Mouse (Mus musculus): ENCODE results near the gene Syce1. TPM values are rescaled to one million over a fixed set of nuclear protein-coding genes. Genes with fewer than 3 reads are reported as not detected.

The Syce1 gene
- total and polyA plus RNA-seq, 2 experiments, result 0.07 TPM; not detected in 1

DNA sequence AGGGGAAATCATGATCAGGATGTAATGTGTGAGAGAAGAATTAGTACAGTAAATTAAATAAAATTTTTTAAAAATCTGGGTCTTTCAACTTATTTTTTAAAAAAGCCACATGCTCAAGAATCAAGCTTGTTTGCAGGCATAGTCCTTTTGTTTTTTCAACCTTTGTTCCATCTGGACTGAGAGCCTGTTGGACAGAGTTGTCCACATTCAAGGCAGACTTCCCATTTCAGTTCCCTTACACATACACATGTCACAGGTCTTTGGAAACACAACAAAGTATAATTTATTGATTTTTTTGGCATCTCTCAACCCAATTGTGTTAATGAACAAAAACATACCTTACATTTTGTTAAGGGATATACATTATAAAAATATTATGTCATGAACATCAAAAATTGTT is 33.1 kb downstream of the Syce1 start:
- TF ChIP-seq CTCF (IDR thresholded peaks at IDR 0.05; ENCODE audit: low read depth, low read length), result no peak
- TF ChIP-seq POLR2A (IDR thresholded peaks at IDR 0.05; ENCODE audit: extremely low read depth, insufficient read depth, low read length), result no peak
- Histone ChIP-seq H3K36me3 (ENCODE audit: control insufficient read depth, insufficient read depth, low read length) (no peaks in the 10 kb centered on the region), H3K27me3 (ENCODE audit: control insufficient read depth, insufficient read depth, low read length) (no peaks in the 10 kb centered on the region), H3K4me1 (ENCODE audit: control insufficient read depth, insufficient read depth, low read length) (peaks cover 17% of the 10 kb centered on the region; the same call in 1 of the 2 replicates), H3K9ac (ENCODE audit: low read depth, low read length) (no peak overlapping the region), H3K27ac (replicated peaks; ENCODE audit: insufficient read depth, low read depth, low read length) (no peak overlapping the region; the same call in 1 of the 2 replicates), H3K79me2 (ENCODE audit: control insufficient read depth, insufficient read depth, low read length) (0 out of 2 replicates have a peak, but pooled peaks cover 3% of the 10 kb centered on the region), H3K4me3 (ENCODE audit: insufficient read depth, low read depth, low read length) (no peak overlapping the region)
- peak; percentile 90 for DNase-seq (ENCODE audit: extremely low read depth, low read depth, low spot score)

DNA sequence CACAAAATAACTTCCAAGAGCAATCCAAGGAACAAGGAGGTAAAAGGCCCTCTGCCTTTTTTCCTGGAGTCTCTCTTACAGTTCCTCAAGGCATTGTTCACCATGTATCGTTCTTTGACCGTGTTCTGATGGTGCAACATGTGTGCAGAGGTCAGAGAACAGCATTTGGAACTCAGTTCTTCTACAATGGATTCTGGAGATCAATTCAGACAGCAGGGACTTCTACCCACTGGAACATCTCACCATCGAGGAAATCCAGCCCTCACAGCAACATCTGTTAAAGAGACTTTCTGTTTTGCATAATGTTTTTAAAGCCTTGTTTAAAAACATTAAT is 38.9 kb downstream of the Syce1 start:
- no peaks in the 10 kb centered on the region for H3K36me3 ChIP-seq (ENCODE audit: control insufficient read depth, insufficient read depth, low read length)
- DNase-seq (ENCODE audit: extremely low read depth, low read depth, low spot score), result peak; percentile 92
- no peak for TF ChIP-seq CTCF (IDR thresholded peaks at IDR 0.05; ENCODE audit: low read depth, low read length)
- TF ChIP-seq POLR2A (IDR thresholded peaks at IDR 0.05; ENCODE audit: extremely low read depth, insufficient read depth, low read length), result no peak
- no peak overlapping the region for H3K9ac ChIP-seq (ENCODE audit: low read depth, low read length)
- H3K79me2 ChIP-seq (ENCODE audit: control insufficient read depth, insufficient read depth, low read length), result 0 out of 2 replicates have a peak, but pooled peaks cover 8% of the 10 kb centered on the region
- H3K27ac ChIP-seq (replicated peaks; ENCODE audit: insufficient read depth, low read depth, low read length), result peak overlapping the region; percentile 46
- H3K27me3 ChIP-seq (ENCODE audit: control insufficient read depth, insufficient read depth, low read length), result no peaks in the 10 kb centered on the region
- no peak overlapping the region for H3K4me3 ChIP-seq (ENCODE audit: insufficient read depth, low read depth, low read length)
- 18% methylated on average over 3 of the region's 3 CpGs for WGBS
- peaks cover 8% of the 10 kb centered on the region for H3K4me1 ChIP-seq (ENCODE audit: control insufficient read depth, insufficient read depth, low read length)

DNA sequence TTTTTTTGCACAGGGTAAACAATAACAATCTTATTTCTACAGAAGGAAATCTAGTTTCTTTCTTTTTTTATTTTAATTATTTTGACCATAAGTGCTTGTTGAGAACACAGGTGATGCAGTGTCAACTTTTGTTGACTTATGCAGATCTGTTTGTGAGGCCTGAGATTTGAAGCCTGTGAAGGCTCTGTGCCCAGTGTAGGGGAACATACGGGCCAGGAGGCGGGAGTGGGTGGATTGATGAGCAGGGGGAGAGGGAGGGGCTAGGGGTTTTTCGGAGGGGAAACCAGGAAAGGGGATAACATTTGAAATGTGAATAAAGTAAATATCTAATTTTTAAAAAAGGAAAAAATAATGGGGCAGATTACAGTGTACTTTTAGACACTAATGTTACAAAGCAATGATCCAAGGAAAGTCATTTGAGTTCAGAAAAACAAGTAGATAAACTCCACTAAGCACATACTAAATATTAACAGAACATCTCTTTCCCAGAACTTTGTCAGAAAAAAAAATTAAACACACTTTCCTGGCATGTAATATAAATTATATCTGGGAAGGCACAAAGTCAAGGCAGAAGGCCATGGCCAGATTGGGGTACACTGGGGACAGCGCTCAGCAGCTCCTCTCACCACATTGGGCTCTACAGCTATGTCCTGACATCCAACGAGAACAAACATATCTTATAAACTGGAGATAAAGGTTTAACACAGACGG is 39.4 kb downstream of the Syce1 start:
- 0 out of 2 replicates have a peak, but pooled peaks cover 5% of the 10 kb centered on the region for H3K79me2 ChIP-seq (ENCODE audit: control insufficient read depth, insufficient read depth, low read length)
- no peaks in the 10 kb centered on the region for H3K36me3 ChIP-seq (ENCODE audit: control insufficient read depth, insufficient read depth, low read length)
- peak; percentile 84 for DNase-seq (ENCODE audit: extremely low read depth, low read depth, low spot score)
- H3K4me3 ChIP-seq (ENCODE audit: insufficient read depth, low read depth, low read length), result no peak overlapping the region
- H3K4me1 ChIP-seq (ENCODE audit: control insufficient read depth, insufficient read depth, low read length), result peaks cover 8% of the 10 kb centered on the region
- TF ChIP-seq CTCF (IDR thresholded peaks at IDR 0.05; ENCODE audit: low read depth, low read length) (no peak), POLR2A (IDR thresholded peaks at IDR 0.05; ENCODE audit: extremely low read depth, insufficient read depth, low read length) (no peak)
- no peak overlapping the region for H3K9ac ChIP-seq (ENCODE audit: low read depth, low read length)
- peak overlapping the region; percentile 46 for H3K27ac ChIP-seq (replicated peaks; ENCODE audit: insufficient read depth, low read depth, low read length)
- WGBS, result 24% methylated on average over 6 of the region's 6 CpGs
- H3K27me3 ChIP-seq (ENCODE audit: control insufficient read depth, insufficient read depth, low read length), result no peaks in the 10 kb centered on the region

DNA sequence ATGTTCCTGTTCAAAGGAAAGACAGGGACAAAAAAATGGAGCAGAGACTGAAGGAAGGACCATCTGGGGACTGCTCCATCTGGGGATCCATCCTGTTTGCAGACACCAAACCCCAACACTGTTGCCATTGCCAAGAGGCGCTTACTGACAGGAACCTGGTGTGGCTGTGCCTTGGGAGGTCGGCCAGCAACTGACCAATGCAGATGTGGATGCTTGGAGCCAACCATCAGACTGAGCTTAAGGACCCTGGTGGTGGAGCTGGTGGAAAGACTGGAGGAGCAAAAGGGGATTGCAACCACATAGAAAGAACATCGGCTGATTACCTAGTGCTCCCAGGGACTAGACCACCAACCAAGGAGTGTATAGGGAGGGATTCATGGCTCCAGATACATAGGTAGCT is 40.2 kb downstream of the Syce1 start:
- Histone ChIP-seq H3K36me3 (ENCODE audit: control insufficient read depth, insufficient read depth, low read length) (no peaks in the 10 kb centered on the region), H3K4me1 (ENCODE audit: control insufficient read depth, insufficient read depth, low read length) (peaks cover 8% of the 10 kb centered on the region), H3K79me2 (ENCODE audit: control insufficient read depth, insufficient read depth, low read length) (0 out of 2 replicates have a peak, but pooled peaks cover 5% of the 10 kb centered on the region), H3K9ac (ENCODE audit: low read depth, low read length) (no peak overlapping the region), H3K4me3 (ENCODE audit: insufficient read depth, low read depth, low read length) (no peak overlapping the region), H3K27ac (replicated peaks; ENCODE audit: insufficient read depth, low read depth, low read length) (peak overlapping the region; percentile 64), H3K27me3 (ENCODE audit: control insufficient read depth, insufficient read depth, low read length) (no peaks in the 10 kb centered on the region)
- TF ChIP-seq CTCF (IDR thresholded peaks at IDR 0.05; ENCODE audit: low read depth, low read length), result no peak
- no peak for TF ChIP-seq POLR2A (IDR thresholded peaks at IDR 0.05; ENCODE audit: extremely low read depth, insufficient read depth, low read length)
- WGBS, result 86% methylated on average over 3 of the region's 3 CpGs
- no peak for DNase-seq (ENCODE audit: extremely low read depth, low read depth, low spot score)

DNA sequence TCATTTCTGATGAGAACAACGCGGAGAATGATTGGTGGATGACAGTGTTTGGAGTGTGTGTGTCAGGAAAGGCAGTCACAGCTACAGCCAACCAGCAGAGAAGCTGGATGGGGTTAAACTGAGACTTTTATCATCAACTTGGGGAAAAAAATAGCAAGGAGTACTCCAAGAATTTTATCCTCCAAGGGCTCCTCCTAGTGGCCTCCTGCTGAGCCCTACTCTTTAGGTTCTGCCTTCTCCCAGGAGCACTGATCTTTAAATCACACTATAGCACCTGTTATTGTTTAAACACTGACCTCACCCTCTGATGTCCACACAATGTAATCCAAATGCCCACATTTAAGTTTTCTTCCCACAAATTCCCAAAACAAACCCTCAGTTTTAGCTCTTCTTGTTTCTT is 54.5 kb downstream of the Syce1 start:
- Histone ChIP-seq H3K9ac (ENCODE audit: low read depth, low read length) (no peak overlapping the region), H3K4me1 (ENCODE audit: control insufficient read depth, insufficient read depth, low read length) (no peaks in the 10 kb centered on the region), H3K27me3 (ENCODE audit: control insufficient read depth, insufficient read depth, low read length) (no peaks in the 10 kb centered on the region), H3K27ac (replicated peaks; ENCODE audit: insufficient read depth, low read depth, low read length) (no peak overlapping the region), H3K36me3 (ENCODE audit: control insufficient read depth, insufficient read depth, low read length) (no peaks in the 10 kb centered on the region), H3K79me2 (ENCODE audit: control insufficient read depth, insufficient read depth, low read length) (no peaks in the 10 kb centered on the region), H3K4me3 (ENCODE audit: insufficient read depth, low read depth, low read length) (no peak overlapping the region)
- no peak for DNase-seq (ENCODE audit: extremely low read depth, low read depth, low spot score)
- 90% methylated on average over 2 of the region's 2 CpGs for WGBS
- TF ChIP-seq POLR2A (IDR thresholded peaks at IDR 0.05; ENCODE audit: extremely low read depth, insufficient read depth, low read length), result no peak
- TF ChIP-seq CTCF (IDR thresholded peaks at IDR 0.05; ENCODE audit: low read depth, low read length), result peak; percentile 38; the same call in 1 of the 2 replicates

Other genes starting within 250 kb of the Syce1 start
- not detected in 2 replicates for gene Olfr538, start 220.0 kb downstream of the Syce1 start, total RNA-seq (2014; rRNA removed)
- not detected in 2 replicates for gene Olfr538, start 220.0 kb downstream of the Syce1 start, polyA plus RNA-seq (2012; rRNA removed)
- under 0.01 TPM in 1 of 2 replicates, not detected in the other for gene Olfr46, start 186.6 kb downstream of the Syce1 start, total RNA-seq (2014; rRNA removed)
- gene Olfr46, start 186.6 kb downstream of the Syce1 start, polyA plus RNA-seq (2012; rRNA removed), result not detected in 2 replicates
- not detected in 2 replicates for gene Olfr61, start 158.9 kb downstream of the Syce1 start, total RNA-seq (2014; rRNA removed)
- not detected in 2 replicates for gene Olfr61, start 158.9 kb downstream of the Syce1 start, polyA plus RNA-seq (2012; rRNA removed)
- not detected in 2 replicates for gene Olfr53, start 141.4 kb downstream of the Syce1 start, total RNA-seq (2014; rRNA removed)
- not detected in 2 replicates for gene Olfr53, start 141.4 kb downstream of the Syce1 start, polyA plus RNA-seq (2012; rRNA removed)
- under 0.01 TPM in 1 of 2 replicates, not detected in the other for gene Olfr539, start 127.9 kb downstream of the Syce1 start, total RNA-seq (2014; rRNA removed)
- not detected in 2 replicates for gene Olfr539, start 127.9 kb downstream of the Syce1 start, polyA plus RNA-seq (2012; rRNA removed)
- not detected in 2 replicates for gene Olfr45, start 105.9 kb downstream of the Syce1 start, total RNA-seq (2014; rRNA removed)
- not detected in 2 replicates for gene Olfr45, start 105.9 kb downstream of the Syce1 start, polyA plus RNA-seq (2012; rRNA removed)
- gene Olfr541, start 90.6 kb downstream of the Syce1 start, total RNA-seq (2014; rRNA removed), result not detected in 2 replicates
- 0.07 TPM in 1 of 2 replicates, not detected in the other for gene Olfr541, start 90.6 kb downstream of the Syce1 start, polyA plus RNA-seq (2012; rRNA removed)
- 3,097 and 4,003 TPM in 2 replicates for gene Cyp2e1, start 24.1 kb downstream of the Syce1 start, total RNA-seq (2014; rRNA removed)
- 2,786 and 2,859 TPM in 2 replicates for gene Cyp2e1, start 24.1 kb downstream of the Syce1 start, polyA plus RNA-seq (2012; rRNA removed)
- gene Zfp941, start 34.3 kb upstream of the Syce1 start, total RNA-seq (2014; rRNA removed), result 1.0 TPM in 2 replicates
- 0.34 and 0.77 TPM in 2 replicates for gene Zfp941, start 34.3 kb upstream of the Syce1 start, polyA plus RNA-seq (2012; rRNA removed)
- gene Urah, start 47.2 kb upstream of the Syce1 start, total RNA-seq (2014; rRNA removed), result 511 and 549 TPM in 2 replicates
- 1,037 and 1,096 TPM in 2 replicates for gene Urah, start 47.2 kb upstream of the Syce1 start, polyA plus RNA-seq (2012; rRNA removed)
- 0.46 TPM in 1 of 2 replicates, not detected in the other for gene Scgb1c1, start 57.7 kb upstream of the Syce1 start, total RNA-seq (2014; rRNA removed)
- gene Scgb1c1, start 57.7 kb upstream of the Syce1 start, polyA plus RNA-seq (2012; rRNA removed), result 1.0 TPM in 1 of 2 replicates, not detected in the other
- gene Odf3, start 60.0 kb upstream of the Syce1 start, total RNA-seq (2014; rRNA removed), result not detected in 2 replicates
- gene Odf3, start 60.0 kb upstream of the Syce1 start, polyA plus RNA-seq (2012; rRNA removed), result not detected in 2 replicates
- 0.60 and 1.4 TPM in 2 replicates for gene Gm45785, start 68.5 kb upstream of the Syce1 start, total RNA-seq (2014; rRNA removed)
- gene Gm45785, start 68.5 kb upstream of the Syce1 start, polyA plus RNA-seq (2012; rRNA removed), result not detected in 2 replicates
- 17.5 and 20.3 TPM in 2 replicates for gene Ric8a, start 69.1 kb upstream of the Syce1 start, total RNA-seq (2014; rRNA removed)
- 24.6 and 34.4 TPM in 2 replicates for gene Ric8a, start 69.1 kb upstream of the Syce1 start, polyA plus RNA-seq (2012; rRNA removed)
- gene Bet1l, start 69.7 kb upstream of the Syce1 start, total RNA-seq (2014; rRNA removed), result 15.0 and 15.4 TPM in 2 replicates
- 22.1 and 29.2 TPM in 2 replicates for gene Bet1l, start 69.7 kb upstream of the Syce1 start, polyA plus RNA-seq (2012; rRNA removed)
- 83.6 and 102 TPM in 2 replicates for gene Psmd13, start 94.1 kb upstream of the Syce1 start, total RNA-seq (2014; rRNA removed)
- gene Psmd13, start 94.1 kb upstream of the Syce1 start, polyA plus RNA-seq (2012; rRNA removed), result 51.1 and 58.2 TPM in 2 replicates
- gene Sirt3, start 94.5 kb upstream of the Syce1 start, total RNA-seq (2014; rRNA removed), result 134 and 150 TPM in 2 replicates
- gene Sirt3, start 94.5 kb upstream of the Syce1 start, polyA plus RNA-seq (2012; rRNA removed), result 155 TPM in 2 replicates
- gene Cox8b, start 112.6 kb upstream of the Syce1 start, total RNA-seq (2014; rRNA removed), result 0.55 and 0.81 TPM in 2 replicates
- gene Cox8b, start 112.6 kb upstream of the Syce1 start, polyA plus RNA-seq (2012; rRNA removed), result not detected in 2 replicates
- gene Nlrp6, start 133.1 kb upstream of the Syce1 start, total RNA-seq (2014; rRNA removed), result 28.9 and 33.4 TPM in 2 replicates
- 72.9 and 119 TPM in 2 replicates for gene Nlrp6, start 133.1 kb upstream of the Syce1 start, polyA plus RNA-seq (2012; rRNA removed)
- 16.6 and 19.1 TPM in 2 replicates for gene Pgghg, start 153.5 kb upstream of the Syce1 start, total RNA-seq (2014; rRNA removed)
- 41.3 and 43.3 TPM in 2 replicates for gene Pgghg, start 153.5 kb upstream of the Syce1 start, polyA plus RNA-seq (2012; rRNA removed)
- gene Ifitm5, start 162.4 kb upstream of the Syce1 start, total RNA-seq (2014; rRNA removed), result 0.40 and 0.55 TPM in 2 replicates
- 0.76 and 1.0 TPM in 2 replicates for gene Ifitm5, start 162.4 kb upstream of the Syce1 start, polyA plus RNA-seq (2012; rRNA removed)
- not detected in 2 replicates for gene Gm45717, start 168.1 kb upstream of the Syce1 start, total RNA-seq (2014; rRNA removed)
- gene Gm45717, start 168.1 kb upstream of the Syce1 start, polyA plus RNA-seq (2012; rRNA removed), result not detected in 2 replicates
- gene Ifitm2, start 168.1 kb upstream of the Syce1 start, total RNA-seq (2014; rRNA removed), result 270 and 282 TPM in 2 replicates
- gene Ifitm2, start 168.1 kb upstream of the Syce1 start, polyA plus RNA-seq (2012; rRNA removed), result 968 and 1,028 TPM in 2 replicates
- gene Ifitm1, start 179.4 kb upstream of the Syce1 start, total RNA-seq (2014; rRNA removed), result 11.2 and 11.3 TPM in 2 replicates
- gene Ifitm1, start 179.4 kb upstream of the Syce1 start, polyA plus RNA-seq (2012; rRNA removed), result 48.6 and 79.4 TPM in 2 replicates
- gene Ifitm3, start 222.9 kb upstream of the Syce1 start, total RNA-seq (2014; rRNA removed), result 296 and 392 TPM in 2 replicates
- gene Ifitm3, start 222.9 kb upstream of the Syce1 start, polyA plus RNA-seq (2012; rRNA removed), result 848 and 1,254 TPM in 2 replicates
- gene Ifitm6, start 230.1 kb upstream of the Syce1 start, total RNA-seq (2014; rRNA removed), result 0.81 and 0.83 TPM in 2 replicates
- 0.72 and 1.7 TPM in 2 replicates for gene Ifitm6, start 230.1 kb upstream of the Syce1 start, polyA plus RNA-seq (2012; rRNA removed)
- not detected in 2 replicates for gene Gm17387, start 241.3 kb upstream of the Syce1 start, total RNA-seq (2014; rRNA removed)
- not detected in 2 replicates for gene Gm17387, start 241.3 kb upstream of the Syce1 start, polyA plus RNA-seq (2012; rRNA removed)